Mouse (Mus musculus) heart, postnatal 0 days (tissue): ENCODE measurements around the gene T2.

Experiments used
- CTCF ChIP-seq: IDR thresholded peaks from 2 replicates; pipeline ENCODE4 v1.5.1; 2016; ENCODE audit warnings: antibody characterized with exemption, control low read depth, low read depth
- EP300 ChIP-seq: IDR thresholded peaks from 2 replicates; pipeline ENCODE4 v1.6.1; 2016; ENCODE audit warnings: antibody characterized with exemption, low read depth

GRCm38 (mm10) chr17:8456856-8457460, 101.2 kb downstream of the T2 start:
- TF ChIP-seq CTCF (no peak), EP300 (no peak)
